Mouse (Mus musculus): ENCODE data around the gene Bod1l. TPM values are rescaled to one million over a fixed set of nuclear protein-coding genes. Genes with fewer than 3 reads are reported as not detected.
A peak's percentile ranks its signal among the peaks of the same experiment; 100 is the strongest.

Bod1l gene
- polyA plus RNA-seq, 1 experiment from 2014 or later, result 18.2 TPM

DNA sequence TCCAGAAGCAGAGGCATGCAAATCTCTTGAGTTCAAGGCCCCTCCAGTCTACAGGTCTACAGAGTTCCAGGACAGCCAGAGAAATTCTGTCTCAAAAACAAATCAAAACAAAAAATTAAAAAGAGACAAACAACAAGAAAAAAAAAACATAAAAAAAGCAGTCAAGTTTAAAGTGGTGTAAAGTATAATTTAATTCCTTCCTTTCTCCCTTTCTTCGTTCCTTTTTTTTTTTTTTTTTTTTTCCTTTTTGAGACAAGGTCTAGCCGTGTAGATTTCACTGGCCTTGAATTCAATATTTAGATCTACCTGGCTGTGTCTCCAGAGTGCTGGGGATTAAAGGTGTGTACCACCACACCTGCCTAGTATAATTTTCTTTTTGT, 1.4 kb upstream of the Bod1l start:
- no peak overlapping the region for H3K4me3 ChIP-seq (ENCODE audit: low read depth, low read length)

DNA sequence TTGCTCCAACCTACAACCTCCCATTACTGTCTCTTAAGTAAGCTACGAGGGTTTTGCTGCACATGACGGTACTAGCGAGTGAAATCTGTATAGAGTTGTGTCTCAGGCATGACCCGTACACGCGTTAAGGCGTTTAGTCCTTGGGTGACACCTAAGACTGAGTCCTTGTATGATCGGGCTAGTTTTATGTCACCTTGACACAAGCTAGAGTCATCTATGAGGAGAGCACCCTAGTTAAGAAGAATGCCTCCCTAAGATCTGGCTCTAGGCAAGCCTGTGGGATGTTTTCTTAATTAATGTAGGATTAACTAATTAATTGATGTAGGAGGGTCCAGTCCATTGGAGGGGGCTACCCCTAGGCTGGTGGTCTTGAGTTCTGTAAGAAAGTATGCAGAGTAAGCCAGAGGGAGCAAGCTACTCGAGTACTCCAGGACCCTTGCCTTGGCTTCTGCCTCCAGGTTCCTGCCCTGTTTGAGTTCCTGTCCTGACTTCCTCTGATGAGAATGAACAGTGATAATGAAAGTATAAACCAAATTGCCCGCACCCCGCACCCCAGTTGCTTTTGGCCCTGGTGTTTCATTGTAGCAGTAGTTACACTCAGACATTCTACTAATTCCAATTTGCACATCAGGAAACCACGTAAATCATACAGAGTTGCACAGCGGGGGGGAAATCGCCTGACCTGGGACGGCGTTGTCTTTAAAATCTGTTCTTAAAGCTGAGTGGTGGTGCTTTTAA, 874 bp upstream of the Bod1l start:
- Histone ChIP-seq H3K36me3 (ENCODE audit: control insufficient read depth, insufficient read depth, low read length) (no peaks in the 10 kb centered on the region), H3K4me1 (ENCODE audit: control insufficient read depth, insufficient read depth, low read length) (peaks cover 10% of the 10 kb centered on the region; the same call in 1 of the 2 replicates), H3K4me2 (ENCODE audit: low read length) (peak overlapping the region; percentile 88), H3K27me3 (replicated peaks; ENCODE audit: control insufficient read depth, insufficient read depth, low read length) (no peaks in the 10 kb centered on the region), H3K9ac (ENCODE audit: low read length) (no peak overlapping the region), H3K9me3 (replicated peaks; ENCODE audit: control insufficient read depth, low read length) (no peaks in the 10 kb centered on the region), H3K27ac (ENCODE audit: low read depth, low read length) (no peak overlapping the region), H3K4me3 (ENCODE audit: low read depth, low read length) (peak overlapping the region; percentile 97)
- WGBS, result 13% methylated on average over 16 of the region's 16 CpGs
- DNase-seq (ENCODE audit: low spot score) (peak; percentile 25), ATAC-seq (peak; percentile 29)

More for the DNA sequence above, 1.4 kb upstream of the Bod1l start:
- 75% methylated on average over 2 of the region's 2 CpGs for WGBS
- DNase-seq (ENCODE audit: low spot score) (no peak), ATAC-seq (no peak)
- no peak overlapping the region for H3K27ac ChIP-seq (ENCODE audit: low read depth, low read length)
- H3K9me3 ChIP-seq (replicated peaks; ENCODE audit: control insufficient read depth, low read length), result no peaks in the 10 kb centered on the region
- no peaks in the 10 kb centered on the region for H3K27me3 ChIP-seq (replicated peaks; ENCODE audit: control insufficient read depth, insufficient read depth, low read length)
- no peak overlapping the region for H3K9ac ChIP-seq (ENCODE audit: low read length)
- no peak overlapping the region for H3K4me2 ChIP-seq (ENCODE audit: low read length)
- peaks cover 10% of the 10 kb centered on the region; the same call in 1 of the 2 replicates for H3K4me1 ChIP-seq (ENCODE audit: control insufficient read depth, insufficient read depth, low read length)
- no peaks in the 10 kb centered on the region for H3K36me3 ChIP-seq (ENCODE audit: control insufficient read depth, insufficient read depth, low read length)

DNA sequence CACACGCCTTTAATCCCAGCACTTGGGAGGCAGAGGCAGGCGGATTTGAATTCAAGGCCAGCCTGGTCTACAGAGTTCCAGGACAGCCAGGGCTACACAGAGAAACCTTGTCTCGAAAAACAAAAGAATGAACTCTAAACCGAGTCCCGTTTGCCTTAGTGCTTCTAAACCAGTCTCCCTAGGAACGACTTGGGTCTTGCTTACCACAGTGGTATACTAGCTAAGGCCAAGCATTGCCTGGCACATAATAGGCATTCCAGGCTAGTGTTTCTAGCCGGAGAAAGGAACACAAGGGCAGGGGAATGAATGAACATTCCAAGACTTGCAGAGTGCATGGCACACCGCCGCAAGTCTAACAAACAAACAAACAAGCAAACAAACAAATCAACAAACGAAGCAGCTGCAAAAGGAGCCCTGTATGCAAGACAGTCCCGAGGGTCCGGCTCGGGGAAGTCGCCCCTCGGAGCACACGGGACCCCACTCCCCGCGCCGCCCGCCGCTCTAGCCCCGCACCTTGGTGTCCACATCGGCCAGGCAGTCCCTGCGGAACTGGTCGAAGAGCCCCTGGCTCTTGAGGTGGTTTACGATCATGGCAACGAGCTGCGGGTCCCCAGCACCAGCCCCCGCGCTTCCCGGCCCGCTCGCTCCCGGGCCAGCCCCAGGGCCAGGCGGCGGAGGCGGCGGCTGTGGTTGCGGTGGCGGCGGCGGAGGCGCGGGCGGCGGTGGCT, 532 bp downstream of the Bod1l start:
- peaks cover 10% of the 10 kb centered on the region; the same call in 1 of the 2 replicates for H3K4me1 ChIP-seq (ENCODE audit: control insufficient read depth, insufficient read depth, low read length)
- H3K4me2 ChIP-seq (ENCODE audit: low read length), result peak overlapping the region; percentile 88
- ATAC-seq (no peak; the same call in 1 of the 2 replicates), DNase-seq (ENCODE audit: low spot score) (peak; percentile 16)
- no peaks in the 10 kb centered on the region for H3K36me3 ChIP-seq (ENCODE audit: control insufficient read depth, insufficient read depth, low read length)
- under 1% methylated on average over 41 of the region's 46 CpGs for WGBS
- no peaks in the 10 kb centered on the region for H3K27me3 ChIP-seq (replicated peaks; ENCODE audit: control insufficient read depth, insufficient read depth, low read length)
- no peaks in the 10 kb centered on the region for H3K9me3 ChIP-seq (replicated peaks; ENCODE audit: control insufficient read depth, low read length)
- peak overlapping the region; percentile 9; the same call in 1 of the 2 replicates for H3K27ac ChIP-seq (ENCODE audit: low read depth, low read length)
- peak overlapping the region; percentile 96 for H3K9ac ChIP-seq (ENCODE audit: low read length)
- H3K4me3 ChIP-seq (ENCODE audit: low read depth, low read length), result peak overlapping the region; percentile 97

DNA sequence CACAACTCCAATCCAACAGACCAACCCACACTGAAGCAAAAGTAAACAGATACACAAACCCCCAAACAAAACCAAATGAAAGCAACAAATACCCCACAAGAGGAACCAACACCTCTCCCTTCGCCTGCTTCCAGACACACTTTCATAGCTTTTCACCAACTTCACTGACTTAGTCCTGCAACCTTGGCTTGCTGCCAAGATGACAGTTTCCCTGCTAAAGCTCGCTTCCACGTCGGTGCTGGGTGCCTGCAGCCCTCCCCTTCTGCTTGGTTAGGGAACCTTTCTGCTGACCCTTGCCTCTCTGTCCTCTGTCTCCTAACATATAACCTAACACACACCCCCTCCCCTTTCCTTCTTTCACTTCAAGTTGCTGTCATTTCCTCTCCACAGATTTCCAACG, 1.4 kb downstream of the Bod1l start:
- Histone ChIP-seq H3K9me3 (replicated peaks; ENCODE audit: control insufficient read depth, low read length) (no peaks in the 10 kb centered on the region), H3K4me3 (ENCODE audit: low read depth, low read length) (peak overlapping the region; percentile 97; the same call in 1 of the 2 replicates), H3K27ac (ENCODE audit: low read depth, low read length) (no peak overlapping the region), H3K27me3 (replicated peaks; ENCODE audit: control insufficient read depth, insufficient read depth, low read length) (no peaks in the 10 kb centered on the region), H3K4me2 (ENCODE audit: low read length) (peak overlapping the region; percentile 88), H3K9ac (ENCODE audit: low read length) (0 out of 2 replicates have a peak overlapping the region, but pooled peaks have one; percentile 96), H3K36me3 (ENCODE audit: control insufficient read depth, insufficient read depth, low read length) (no peaks in the 10 kb centered on the region), H3K4me1 (ENCODE audit: control insufficient read depth, insufficient read depth, low read length) (peaks cover 10% of the 10 kb centered on the region; the same call in 1 of the 2 replicates)
- WGBS, result 27% methylated on average over 5 of the region's 5 CpGs
- DNase-seq (ENCODE audit: low spot score) (peak; percentile 28), ATAC-seq (no peak)

DNA sequence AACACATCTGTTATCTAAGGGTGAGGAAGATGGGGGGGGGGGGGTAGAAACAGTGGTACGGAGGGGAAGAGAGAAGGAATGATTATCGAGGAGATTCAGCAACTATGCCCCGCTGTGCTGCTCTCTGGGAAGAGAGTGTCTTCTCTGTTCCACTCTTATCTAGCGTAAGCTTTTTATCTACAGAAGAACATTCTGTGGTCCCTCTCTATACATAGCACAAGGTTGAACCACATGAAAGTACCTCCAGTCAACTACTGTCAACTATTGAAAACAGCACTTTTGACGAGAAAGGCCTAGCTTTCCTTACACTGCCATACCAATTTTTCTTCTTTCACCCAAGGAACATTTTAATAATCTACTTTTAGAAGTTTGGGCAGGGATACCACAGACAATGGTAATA, 2.4 kb downstream of the Bod1l start:
- DNase-seq (ENCODE audit: low spot score) (no peak), ATAC-seq (no peak)
- Histone ChIP-seq H3K9me3 (replicated peaks; ENCODE audit: control insufficient read depth, low read length) (no peaks in the 10 kb centered on the region), H3K4me3 (ENCODE audit: low read depth, low read length) (no peak overlapping the region), H3K4me1 (ENCODE audit: control insufficient read depth, insufficient read depth, low read length) (peaks cover 10% of the 10 kb centered on the region; the same call in 1 of the 2 replicates), H3K36me3 (ENCODE audit: control insufficient read depth, insufficient read depth, low read length) (peaks cover 3% of the 10 kb centered on the region; the same call in 1 of the 2 replicates), H3K4me2 (ENCODE audit: low read length) (no peak overlapping the region), H3K9ac (ENCODE audit: low read length) (no peak overlapping the region), H3K27me3 (replicated peaks; ENCODE audit: control insufficient read depth, insufficient read depth, low read length) (no peaks in the 10 kb centered on the region), H3K27ac (ENCODE audit: low read depth, low read length) (no peak overlapping the region)
- WGBS, result 94% methylated on average over 4 of the region's 5 CpGs

DNA sequence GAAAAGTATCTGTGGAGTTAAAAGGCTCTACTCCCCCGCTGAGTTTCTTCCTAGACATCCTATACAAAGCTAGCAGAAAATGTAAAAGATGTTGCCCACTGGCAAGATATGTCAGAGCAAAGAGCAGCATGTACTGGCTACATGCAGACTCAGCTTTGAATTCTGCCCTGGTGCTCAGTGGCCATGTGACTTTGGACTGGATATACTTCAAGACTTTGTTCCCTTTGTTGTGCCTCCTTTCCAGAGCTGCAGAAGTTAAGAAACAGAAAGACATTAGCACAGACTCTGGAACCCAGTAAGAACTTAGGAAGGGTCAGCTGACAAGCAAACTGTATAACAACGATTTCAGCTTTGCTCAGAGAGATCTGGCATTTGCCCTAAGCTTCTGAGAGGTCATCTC, 14.0 kb downstream of the Bod1l start:
- no peak overlapping the region for H3K9ac ChIP-seq (ENCODE audit: low read length)
- no peak overlapping the region for H3K4me2 ChIP-seq (ENCODE audit: low read length)
- no peak for DNase-seq (ENCODE audit: low spot score)
- H3K27me3 ChIP-seq (replicated peaks; ENCODE audit: control insufficient read depth, insufficient read depth, low read length), result no peaks in the 10 kb centered on the region
- no peaks in the 10 kb centered on the region for H3K4me1 ChIP-seq (ENCODE audit: control insufficient read depth, insufficient read depth, low read length)
- no peak overlapping the region for H3K4me3 ChIP-seq (ENCODE audit: low read depth, low read length)
- WGBS, result 98% methylated on average over 2 of the region's 2 CpGs
- H3K36me3 ChIP-seq (ENCODE audit: control insufficient read depth, insufficient read depth, low read length), result peaks cover 82% of the 10 kb centered on the region
- H3K27ac ChIP-seq (ENCODE audit: low read depth, low read length), result no peak overlapping the region
- no peak for ATAC-seq
- no peaks in the 10 kb centered on the region for H3K9me3 ChIP-seq (replicated peaks; ENCODE audit: control insufficient read depth, low read length)

DNA sequence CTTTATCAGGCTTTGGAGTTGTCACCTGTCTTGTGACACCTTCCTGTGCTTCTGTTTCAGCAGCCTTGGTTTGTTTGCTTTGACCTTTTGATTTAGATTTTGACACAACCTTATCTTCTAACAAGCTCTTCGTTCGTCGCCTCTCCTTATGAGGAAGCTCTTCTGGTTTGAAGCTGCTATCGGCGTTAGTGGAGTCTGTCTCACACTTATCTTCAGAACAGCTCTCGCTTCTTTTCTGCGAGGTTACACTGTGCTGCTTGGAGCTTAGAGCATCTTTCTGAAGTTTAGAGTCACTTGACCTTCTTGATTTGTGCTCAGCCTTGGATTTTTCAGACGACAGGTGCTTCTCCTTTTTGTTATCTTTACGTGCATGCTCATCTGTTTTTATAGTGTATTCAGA, 23.0 kb downstream of the Bod1l start:
- H3K9me3 ChIP-seq (replicated peaks; ENCODE audit: control insufficient read depth, low read length), result no peaks in the 10 kb centered on the region
- no peak for DNase-seq (ENCODE audit: low spot score)
- WGBS, result 97% methylated on average over 9 of the region's 9 CpGs

DNA sequence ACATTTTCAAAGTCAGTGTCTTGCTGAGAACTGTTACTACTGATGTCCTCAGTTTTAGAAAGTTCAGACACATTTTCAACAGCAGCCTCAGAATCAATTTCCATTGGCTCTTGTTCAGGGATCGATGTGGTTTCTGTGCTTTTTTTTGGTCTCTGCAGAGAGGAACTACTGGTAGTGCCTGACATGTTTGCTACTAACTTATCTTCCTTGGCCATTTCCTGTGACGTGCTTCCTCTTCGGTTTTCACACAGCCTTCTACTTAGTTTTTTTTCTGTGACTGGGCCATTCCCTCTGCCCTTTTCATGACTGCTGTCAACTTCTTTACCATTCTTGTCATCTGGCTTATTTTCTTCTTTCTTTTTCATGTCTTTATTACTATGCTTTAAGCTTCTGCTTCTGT, 23.6 kb downstream of the Bod1l start:
- no peak for DNase-seq (ENCODE audit: low spot score)
- no peak overlapping the region for H3K4me2 ChIP-seq (ENCODE audit: low read length)
- peaks cover 90% of the 10 kb centered on the region for H3K36me3 ChIP-seq (ENCODE audit: control insufficient read depth, insufficient read depth, low read length)
- no peaks in the 10 kb centered on the region for H3K4me1 ChIP-seq (ENCODE audit: control insufficient read depth, insufficient read depth, low read length)
- no peak overlapping the region for H3K4me3 ChIP-seq (ENCODE audit: low read depth, low read length)
- H3K27ac ChIP-seq (ENCODE audit: low read depth, low read length), result no peak overlapping the region
- no peak overlapping the region for H3K9ac ChIP-seq (ENCODE audit: low read length)
- H3K9me3 ChIP-seq (replicated peaks; ENCODE audit: control insufficient read depth, low read length), result no peaks in the 10 kb centered on the region
- no peak for ATAC-seq
- WGBS, result 93% methylated on average over 3 of the region's 3 CpGs
- H3K27me3 ChIP-seq (replicated peaks; ENCODE audit: control insufficient read depth, insufficient read depth, low read length), result no peaks in the 10 kb centered on the region

More for the DNA sequence above, 23.0 kb downstream of the Bod1l start:
- no peaks in the 10 kb centered on the region for H3K27me3 ChIP-seq (replicated peaks; ENCODE audit: control insufficient read depth, insufficient read depth, low read length)
- H3K9ac ChIP-seq (ENCODE audit: low read length), result no peak overlapping the region
- H3K4me3 ChIP-seq (ENCODE audit: low read depth, low read length), result no peak overlapping the region
- no peak overlapping the region for H3K27ac ChIP-seq (ENCODE audit: low read depth, low read length)
- no peak overlapping the region for H3K4me2 ChIP-seq (ENCODE audit: low read length)
- peaks cover 90% of the 10 kb centered on the region for H3K36me3 ChIP-seq (ENCODE audit: control insufficient read depth, insufficient read depth, low read length)
- no peaks in the 10 kb centered on the region for H3K4me1 ChIP-seq (ENCODE audit: control insufficient read depth, insufficient read depth, low read length)
- ATAC-seq, result no peak

DNA sequence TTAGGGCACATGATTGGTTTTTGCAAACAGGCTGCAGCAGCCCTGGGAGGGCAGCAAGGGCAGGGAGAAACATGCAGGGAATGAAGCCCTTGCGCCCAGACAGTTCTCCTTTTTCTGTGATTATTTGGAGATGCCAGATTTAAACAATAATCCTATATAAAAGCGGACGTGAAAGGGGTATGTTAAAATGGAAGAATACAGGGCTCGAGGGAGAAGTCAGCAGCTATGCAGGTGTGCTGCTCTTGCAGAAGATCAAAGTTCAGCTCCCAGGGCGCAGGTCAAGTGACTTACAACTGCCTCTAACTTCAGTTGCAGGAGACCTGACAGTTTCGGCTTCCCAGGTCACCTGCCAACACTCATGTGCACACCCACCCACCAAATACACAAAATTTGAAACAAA, 31.6 kb downstream of the Bod1l start:
- peaks cover 72% of the 10 kb centered on the region for H3K36me3 ChIP-seq (ENCODE audit: control insufficient read depth, insufficient read depth, low read length)
- H3K4me2 ChIP-seq (ENCODE audit: low read length), result no peak overlapping the region
- DNase-seq (ENCODE audit: low spot score), result no peak
- H3K27ac ChIP-seq (ENCODE audit: low read depth, low read length), result no peak overlapping the region
- WGBS, result 87% methylated on average over 6 of the region's 6 CpGs
- H3K9me3 ChIP-seq (replicated peaks; ENCODE audit: control insufficient read depth, low read length), result no peaks in the 10 kb centered on the region
- no peak for ATAC-seq
- H3K4me1 ChIP-seq (ENCODE audit: control insufficient read depth, insufficient read depth, low read length), result no peaks in the 10 kb centered on the region
- no peak overlapping the region for H3K4me3 ChIP-seq (ENCODE audit: low read depth, low read length)
- H3K9ac ChIP-seq (ENCODE audit: low read length), result no peak overlapping the region
- H3K27me3 ChIP-seq (replicated peaks; ENCODE audit: control insufficient read depth, insufficient read depth, low read length), result no peaks in the 10 kb centered on the region

Measured in forebrain, embryonic 14.5 days (tissue).